9 mouse cellular contexts compared by ENCODE assay signal in genomic region chr17:12757990-12758389, GRCm38 (mm10). TPM values are rescaled to one million over a fixed set of nuclear protein-coding genes. Genes with fewer than 3 reads are reported as not detected.
DNase-seq lines count a peak whose midpoint lies in the region.
"Had no signal": no experiment of that assay in that cellular context is flagged by ENCODE, and none has a peak within 500 bp of the region (broad histone marks: within the 10 kb centered on the region; RNA-seq: fewer than 3 reads in every experiment).

No protein-coding gene starts in this region.

- no peaks in the 10 kb centered on the region for H3K9me3 ChIP-seq in heart, embryonic 10.5 days
- H3K9me3 ChIP-seq: limb, embryonic 13.5 days had no signal

- no peaks in the 10 kb centered on the region for H3K27me3 ChIP-seq in heart, embryonic 10.5 days (ENCODE audit: insufficient read depth, poor library complexity, severe bottlenecking)
- H3K27me3 ChIP-seq: limb, embryonic 13.5 days had no signal

- H3K36me3 ChIP-seq in heart, embryonic 10.5 days = peaks cover 79% of the 10 kb centered on the region

- H3K4me1 ChIP-seq in heart, embryonic 10.5 days = peaks cover 72% of the 10 kb centered on the region

- peak overlapping the region; percentile 60; the same call in 1 of the 2 replicates for H3K27ac ChIP-seq in heart, embryonic 10.5 days
- H3K27ac ChIP-seq: limb, embryonic 13.5 days had no signal

- 53% methylated on average over 5 of the region's 5 CpGs for WGBS in heart, embryonic 10.5 days

- DNase-seq in heart, adult 18-20 months = peak; percentile 73 to 75
- no peak for DNase-seq in heart, adult 9 months (ENCODE audit: low spot score in 2 of 2)
- peak; percentile 82 for DNase-seq in 3134 (ENCODE audit: extremely low read depth, insufficient read length, low spot score)
- peak; percentile 75 for DNase-seq in adrenal gland, postnatal 25 days
- no peak for DNase-seq in heart, embryonic 10.5 days (ENCODE audit: low spot score)
- peak; percentile 51 to 66 for DNase-seq in lung, postnatal 4 days
- DNase-seq in embryo, embryonic 10.5 days (ENCODE audit: low spot score) = no peak
- no peak for DNase-seq in kidney, adult 11 months

- H3K4me3 ChIP-seq in heart, embryonic 10.5 days = no peak overlapping the region
- H3K4me3 ChIP-seq: limb, embryonic 13.5 days had no signal

RNA-seq across cellular contexts. Expression of gene Igf2r, which starts 11.5 kb away (rescaled TPM):
- 100 to 1,000 TPM; 111 to 115 TPM for total RNA-seq in heart, adult 18-20 months (2021)
- total RNA-seq in adrenal gland, postnatal 25 days (2021) = 84.5 and 84.9 TPM in 2 replicates
- polyA plus RNA-seq in heart, embryonic 10.5 days (2016; fragmentation: Nextera tagmentation; extraction: Ambion mirVana) = 141 and 272 TPM in 2 replicates

Comparison
In these comparisons a context has a peak if more than half of its experiments do, and no peak if none do; other contexts are left out.
1. DNase-seq: peak in heart, adult 18-20 months (2 of 2), 3134 (single experiment), adrenal gland, postnatal 25 days (single experiment) and lung, postnatal 4 days (2 of 2); none in heart, adult 9 months (0 of 2), heart, embryonic 10.5 days (single experiment), embryo, embryonic 10.5 days (single experiment) and kidney, adult 11 months (single experiment).